Mouse (Mus musculus) neural tube, embryonic 12.5 days (tissue): ENCODE data around the gene Rexo5. TPM values are rescaled to one million over a fixed set of nuclear protein-coding genes. Genes with fewer than 3 reads are reported as not detected.

Experiments used
- ATAC-seq: fragments of 200-750 bp; cut with Nextera tagmentation; 2 replicates; pipeline ENCODE4 v1.8.0; 2017; ENCODE audit warnings: low read depth, mild to moderate bottlenecking, moderate TSS enrichment, moderate library complexity; ENCODE audit not compliant: low FRiP score
- H3K27ac ChIP-seq: fragments of 300-500 bp; sonication (generic); 2 replicates; pipeline ENCODE4 v1.5.1; 2016
- H3K27me3 ChIP-seq: fragments of 300-500 bp; sonication (generic); replicated peaks from 2 replicates; pipeline ENCODE4 v1.6.1; 2016; ENCODE audit warnings: mild to moderate bottlenecking
- H3K36me3 ChIP-seq: fragments of 300-500 bp; sonication (generic); 2 replicates; pipeline ENCODE4 v1.6.1; 2016; ENCODE audit warnings: mild to moderate bottlenecking
- H3K4me1 ChIP-seq: fragments of 300-500 bp; sonication (generic); 2 replicates; pipeline ENCODE4 v1.6.1; 2016
- H3K4me2 ChIP-seq: fragments of 300-500 bp; sonication (generic); replicated peaks from 2 replicates; pipeline ENCODE4 v1.6.1; 2016; ENCODE audit warnings: mild to moderate bottlenecking
- H3K4me3 ChIP-seq: fragments of 300-500 bp; sonication (generic); 2 replicates; pipeline ENCODE4 v1.5.1; 2016
- H3K9ac ChIP-seq: fragments of 300-500 bp; sonication (generic); 2 replicates; pipeline ENCODE4 v1.6.1; 2016; ENCODE audit warnings: mild to moderate bottlenecking
- H3K9me3 ChIP-seq: fragments of 300-500 bp; sonication (generic); 2 replicates; pipeline ENCODE4 v1.6.1; 2016; ENCODE audit warnings: mild to moderate bottlenecking
- WGBS: fragments of 180-500 bp; shearing (Covaris S2); methylation state at CpG from one replicate; pipeline ENCODE4 v1.1.7; 2016; 5-methylcytosine and 5-hydroxymethylcytosine counted together
- polyA plus RNA-seq: library from polyadenylated mRNA; unstranded; fragments of >200 nt; fragmentation: Nextera tagmentation; extraction: Ambion mirVana; gene quantifications from 2 replicates; pipeline ENCODE4 v1.2.1, GENCODE M21; 2016

Rexo5 gene
- polyA plus RNA-seq, 1 experiment from 2014 or later, result 16.0 TPM

- H3K27ac ChIP-seq, result peak within 1 kb of the TSS; percentile 86
- H3K4me2 ChIP-seq, result peak within 1 kb of the TSS; percentile 76
- H3K27me3 ChIP-seq, result no peaks in the 10 kb centered on the region
- under 1% methylated on average over 63 of the region's 63 CpGs for WGBS
- H3K4me1 ChIP-seq, result peaks cover 19% of the 10 kb centered on the region
- peak; percentile 99 for ATAC-seq
- peak within 1 kb of the TSS; percentile 77 for H3K9ac ChIP-seq
- H3K36me3 ChIP-seq, result no peaks in the 10 kb centered on the region
- H3K4me3 ChIP-seq, result peak within 1 kb of the TSS; percentile 71
- H3K9me3 ChIP-seq, result no peaks in the 10 kb centered on the region
Measured at GRCm38 (mm10) chr7:119895639-119896512, 102.1 kb downstream of the Rexo5 start, which contains the start of the genes Lyrm1 and Dcun1d3. Gene Lyrm1, plus strand, starts transcription at chr7:119895861. Gene Dcun1d3, minus strand, starts transcription at chr7:119896298.

GRCm38 (mm10) chr7:119897521-119898109 lies 103.8 kb downstream of the Rexo5 start:
- H3K36me3 ChIP-seq, result no peaks in the 10 kb centered on the region
- H3K4me2 ChIP-seq, result no peak overlapping the region; the same call in 1 of the 2 replicates
- no peak overlapping the region for H3K4me3 ChIP-seq
- H3K9ac ChIP-seq, result no peak overlapping the region
- H3K27me3 ChIP-seq, result no peaks in the 10 kb centered on the region
- no peaks in the 10 kb centered on the region for H3K9me3 ChIP-seq
- no peak overlapping the region for H3K27ac ChIP-seq
- 96% methylated on average over 8 of the region's 8 CpGs for WGBS
- ATAC-seq, result no peak
- H3K4me1 ChIP-seq, result peaks cover 19% of the 10 kb centered on the region

- ATAC-seq, result no peak
- whole genome bisulfite sequencing, result 63% methylated on average over 1 of the region's 1 CpGs
- Histone ChIP-seq H3K4me2 (no peak overlapping the region), H3K4me3 (no peak overlapping the region), H3K4me1 (peaks cover 19% of the 10 kb centered on the region), H3K36me3 (no peaks in the 10 kb centered on the region), H3K9me3 (no peaks in the 10 kb centered on the region), H3K27me3 (no peaks in the 10 kb centered on the region), H3K27ac (no peak overlapping the region), H3K9ac (no peak overlapping the region)
Measured at GRCm38 (mm10) chr7:119898247-119898856, 104.5 kb downstream of the Rexo5 start.

Other genes starting within 250 kb of the Rexo5 start
- not detected in 2 replicates for gene Acsm2, start 239.7 kb upstream of the Rexo5 start, polyA plus RNA-seq
- gene Acsm1, start 187.0 kb upstream of the Rexo5 start, polyA plus RNA-seq, result not detected in 2 replicates
- gene Acsm4, start 104.0 kb upstream of the Rexo5 start, polyA plus RNA-seq, result not detected in 2 replicates
- gene Thumpd1, start 73.2 kb upstream of the Rexo5 start, polyA plus RNA-seq, result 81.3 and 86.5 TPM in 2 replicates
- gene Acsm3, start 33.1 kb upstream of the Rexo5 start, polyA plus RNA-seq, result 0.09 and 0.16 TPM in 2 replicates
- gene Eri2, start 52 bp downstream of the Rexo5 start, polyA plus RNA-seq, result 26.2 and 27.9 TPM in 2 replicates
- 12.6 and 14.9 TPM in 2 replicates for gene Lyrm1, start 101.9 kb downstream of the Rexo5 start, polyA plus RNA-seq
- gene Dcun1d3, start 102.3 kb downstream of the Rexo5 start, polyA plus RNA-seq, result 15.5 and 18.8 TPM in 2 replicates